Mouse (Mus musculus) kidney, adult 9 months (tissue): ENCODE data around the gene Ercc6.

Source experiments
- DNase-seq: peaks from one replicate; pipeline ENCODE4 v3.0.0; 2022

Ercc6 gene

DNA sequence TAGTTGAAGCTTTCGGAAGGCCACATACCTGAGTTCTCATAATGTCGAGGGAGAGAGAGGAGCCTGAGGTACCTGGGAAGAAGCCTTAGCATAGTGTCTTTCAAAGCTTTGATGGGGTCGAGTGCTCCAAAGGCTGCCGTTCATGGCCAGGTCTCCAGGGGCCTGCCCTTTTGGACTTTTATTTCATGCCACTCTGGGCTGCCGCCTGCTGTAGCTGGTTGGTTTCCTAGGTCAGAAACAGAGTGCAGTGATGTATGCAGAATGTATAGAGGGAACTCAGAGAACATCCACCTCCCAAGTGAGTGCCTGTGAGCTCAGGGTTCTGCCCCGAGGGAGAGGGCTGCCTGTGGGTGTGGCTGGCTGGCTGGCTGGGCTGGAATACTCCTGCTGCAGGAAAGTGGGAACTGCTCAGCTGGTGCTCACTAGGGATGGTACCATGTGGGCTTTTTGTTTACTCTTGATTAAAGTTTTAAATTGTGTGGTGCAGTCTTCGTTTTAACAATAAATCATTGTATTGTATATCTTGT is 7.1 kb downstream of the Ercc6 start:
- DNase-seq, result peak; percentile 24

DNA sequence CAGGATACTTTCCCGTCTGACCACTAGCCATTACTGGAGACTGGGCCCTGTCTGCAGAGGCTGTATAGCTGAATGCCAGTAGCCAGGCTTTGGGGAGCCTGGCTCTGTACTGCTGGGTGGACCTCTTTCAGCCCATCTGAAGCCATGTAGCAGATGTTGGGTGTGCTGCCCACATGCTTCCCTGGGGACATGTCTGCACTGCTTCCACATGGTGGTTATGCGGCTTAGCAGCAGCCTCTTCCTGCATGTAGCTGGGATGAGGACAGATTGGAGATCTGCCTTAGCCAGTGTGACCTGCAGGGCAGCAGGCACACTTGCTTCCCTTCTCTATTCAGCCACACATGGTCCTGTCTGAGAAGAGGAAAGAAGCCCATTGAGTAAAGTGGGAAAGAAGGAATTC is 9.0 kb downstream of the Ercc6 start:
- no peak for DNase-seq

DNA sequence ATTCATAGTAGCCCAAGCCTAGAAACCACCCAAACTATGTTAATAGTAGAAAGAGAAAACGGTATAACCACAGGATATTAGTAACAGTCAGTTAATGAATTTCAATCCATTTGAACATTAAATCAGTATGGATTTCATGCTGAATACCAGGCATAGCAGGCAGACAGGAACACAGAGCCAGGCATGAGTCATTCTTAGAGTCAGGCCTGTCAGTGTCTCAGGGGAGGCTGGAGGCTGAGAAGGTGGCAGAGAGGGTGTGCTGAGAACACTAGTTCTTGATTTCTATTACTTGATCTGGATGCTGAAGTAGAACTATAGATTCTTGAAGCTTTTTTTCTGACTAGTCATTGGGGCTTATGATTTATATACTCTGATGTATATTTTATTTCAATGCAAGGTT is 10.8 kb downstream of the Ercc6 start:
- no peak for DNase-seq

DNA sequence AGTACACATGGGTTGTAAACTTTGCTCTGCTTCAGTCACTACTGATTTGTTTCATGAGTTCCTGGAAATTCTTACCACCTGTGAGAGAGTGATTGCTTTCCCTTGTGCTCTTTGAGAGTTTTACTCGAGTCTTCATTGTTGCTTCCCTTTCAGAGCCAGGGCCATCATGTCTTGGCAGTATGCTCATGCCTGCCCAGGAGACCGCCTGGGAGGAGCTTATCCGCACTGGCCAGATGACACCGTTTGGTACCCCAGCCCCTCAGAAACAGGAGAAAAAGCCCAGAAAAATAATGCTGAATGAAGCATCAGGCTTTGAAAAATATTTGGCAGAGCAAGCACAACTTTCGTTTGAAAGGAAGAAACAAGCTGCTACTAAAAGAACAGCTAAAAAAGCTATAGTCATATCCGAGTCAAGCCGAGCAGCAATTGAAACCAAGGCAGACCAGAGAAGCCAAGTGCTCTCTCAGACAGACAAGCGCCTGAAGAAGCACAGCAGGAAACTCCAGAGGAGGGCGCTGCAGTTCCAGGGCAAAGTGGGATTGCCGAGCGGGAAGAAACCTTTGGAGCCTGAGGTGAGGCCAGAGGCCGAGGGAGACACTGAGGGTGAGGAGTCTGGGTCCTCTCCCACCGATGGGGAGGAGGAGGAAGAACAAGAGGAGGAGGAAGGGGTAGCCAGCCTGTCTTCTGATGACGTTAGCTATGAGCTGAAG is 12.8 kb downstream of the Ercc6 start:
- no peak for DNase-seq

DNA sequence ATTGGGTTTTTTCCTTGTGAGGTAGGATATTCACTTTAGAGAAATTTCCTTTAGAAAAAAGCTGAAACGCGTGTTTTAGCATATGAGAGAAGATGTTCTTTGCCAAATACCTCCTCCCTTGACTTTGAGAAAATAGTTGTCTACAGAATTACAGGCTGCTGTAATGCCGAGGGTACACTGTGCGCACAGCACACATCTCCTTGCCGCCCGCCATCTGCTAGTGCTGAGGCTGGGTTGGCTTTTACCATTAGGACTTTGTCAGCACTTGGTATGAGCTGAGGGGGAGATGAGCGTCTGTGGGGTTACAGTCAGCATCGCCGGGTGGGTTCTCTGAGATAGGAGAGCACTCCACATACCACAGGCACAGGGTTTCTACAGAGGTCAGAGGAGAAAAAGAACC is 13.9 kb downstream of the Ercc6 start:
- no peak for DNase-seq

DNA sequence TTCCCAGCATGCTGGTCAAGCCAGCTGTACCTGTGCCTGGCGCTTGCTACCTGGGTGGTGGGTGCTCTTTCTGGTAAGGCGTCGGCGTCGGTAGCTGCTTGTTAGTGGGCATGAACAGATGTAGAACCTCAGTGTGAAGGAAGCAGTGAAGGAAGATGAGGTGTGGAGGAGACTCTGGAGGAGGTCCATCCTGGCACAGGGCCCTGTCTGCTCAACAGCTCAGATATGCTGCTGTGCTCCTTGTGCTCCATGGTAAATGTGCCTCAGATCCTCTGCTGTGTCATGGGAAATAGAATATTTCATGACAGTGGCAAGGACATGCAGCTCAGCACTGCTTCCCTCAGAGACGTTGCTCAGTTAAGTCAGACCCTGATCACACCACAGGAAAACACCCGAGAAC is 15.7 kb downstream of the Ercc6 start:
- no peak for DNase-seq

DNA sequence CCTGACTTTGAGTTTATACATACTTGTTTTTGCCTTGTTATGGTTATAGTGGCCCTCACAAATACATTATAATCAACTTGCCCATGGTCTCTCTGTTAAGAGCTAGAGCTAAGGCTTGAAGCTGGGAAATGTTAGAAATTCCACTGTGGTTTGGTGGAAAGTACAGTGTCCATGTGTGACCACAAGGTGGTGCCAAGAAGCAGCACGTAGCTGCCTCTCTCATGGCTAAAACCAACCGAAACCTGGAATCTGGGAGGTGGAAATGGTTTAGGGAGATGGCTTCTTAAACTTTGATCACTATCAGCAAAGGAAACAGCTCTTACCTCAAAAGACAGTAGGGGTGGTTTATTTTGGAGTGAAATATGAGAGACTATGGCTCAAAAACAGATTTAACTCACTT is 17.6 kb downstream of the Ercc6 start:
- peak; percentile 48 for DNase-seq

DNA sequence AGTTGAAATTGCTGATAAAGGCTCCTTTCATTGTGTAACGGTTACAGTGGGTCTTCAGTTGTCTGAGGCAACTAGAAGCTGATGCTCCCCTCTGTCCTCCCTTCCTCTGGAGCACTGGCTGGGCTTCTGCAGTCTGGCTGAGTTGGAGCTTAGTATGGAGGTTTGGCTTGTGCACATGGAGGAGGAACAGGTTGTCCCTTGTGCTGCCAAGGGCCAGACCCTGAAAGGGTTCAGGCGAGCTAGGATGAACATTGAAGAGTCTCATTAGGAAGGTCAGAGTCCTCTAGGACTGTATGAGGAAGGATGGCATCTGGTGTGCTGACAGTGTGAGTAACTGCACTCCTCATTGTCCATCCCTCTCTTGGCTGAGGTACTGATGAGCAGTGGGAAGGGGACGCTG is 18.1 kb downstream of the Ercc6 start:
- peak; percentile 21 for DNase-seq

DNA sequence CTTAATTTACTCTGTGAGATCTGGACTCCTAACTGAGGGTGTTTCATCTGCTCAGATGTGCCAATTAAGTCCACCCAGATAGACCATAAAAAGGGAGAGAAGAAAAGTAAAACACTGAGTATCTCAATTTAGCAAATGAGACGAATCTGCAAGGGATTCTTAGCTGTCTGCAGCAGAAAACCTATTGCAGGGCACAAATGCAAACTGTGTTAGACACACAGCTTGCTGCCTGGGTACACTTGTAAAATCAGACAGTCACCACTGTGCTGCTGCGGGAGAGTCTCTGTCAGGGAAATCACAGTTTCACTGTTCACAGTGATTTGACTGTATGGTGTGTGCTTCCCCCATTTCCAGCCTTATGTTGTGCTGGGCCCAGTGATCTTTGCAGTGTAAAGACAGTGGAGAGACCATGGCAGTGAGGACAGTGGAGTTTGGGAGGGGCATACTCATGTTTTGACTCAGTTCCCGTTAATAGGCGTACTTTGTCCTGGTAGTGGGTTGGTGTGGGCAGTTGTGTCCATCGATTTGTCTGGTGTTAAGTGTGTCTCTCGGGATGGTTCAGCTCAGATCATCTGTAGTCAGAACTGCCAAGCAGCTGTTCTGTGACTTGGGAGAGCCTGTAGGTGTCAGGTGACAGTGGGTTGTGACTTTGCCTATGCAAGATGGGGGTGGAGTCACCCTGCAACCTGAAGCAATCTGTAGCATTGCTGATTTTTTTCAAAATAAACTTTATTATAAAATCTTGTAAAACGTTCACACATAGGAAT is 19.2 kb downstream of the Ercc6 start:
- no peak for DNase-seq

DNA sequence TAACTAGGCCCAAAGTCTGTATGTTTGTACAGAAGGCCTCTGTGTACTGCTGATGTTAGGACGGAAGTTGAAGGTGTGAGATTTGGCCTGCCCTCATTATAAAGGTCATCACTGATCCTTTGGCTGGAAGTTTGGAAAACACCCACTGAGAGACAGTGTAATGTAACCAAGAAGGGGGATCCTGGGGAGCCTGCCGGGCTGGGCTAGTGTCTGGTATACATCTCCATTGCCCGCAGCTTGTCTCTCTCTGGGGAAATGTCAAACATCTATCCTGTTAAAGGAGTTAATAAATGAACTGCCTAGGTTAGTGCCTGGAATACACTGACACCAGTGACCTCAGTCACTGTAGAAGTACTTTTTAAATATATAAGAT is 19.8 kb downstream of the Ercc6 start:
- no peak for DNase-seq

DNA sequence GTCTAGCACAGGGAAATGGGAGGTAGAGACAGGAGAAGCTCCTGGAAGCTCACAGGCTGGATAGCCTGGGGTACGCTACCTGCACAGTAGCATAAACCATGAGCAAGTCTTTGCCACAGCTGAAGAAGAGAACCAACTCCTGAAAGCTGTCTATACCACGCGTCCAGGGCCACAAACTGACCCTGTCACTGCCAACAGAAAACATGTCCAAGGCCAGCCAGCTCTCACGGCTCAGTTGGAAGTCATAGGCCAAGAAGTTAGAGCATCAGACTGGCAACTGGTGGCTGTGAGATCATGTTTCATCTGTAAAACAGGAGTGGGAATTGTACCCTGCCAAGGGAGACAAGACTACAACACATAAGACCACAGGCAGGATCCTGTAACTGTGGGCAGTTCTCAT is 20.3 kb downstream of the Ercc6 start:
- DNase-seq, result no peak

DNA sequence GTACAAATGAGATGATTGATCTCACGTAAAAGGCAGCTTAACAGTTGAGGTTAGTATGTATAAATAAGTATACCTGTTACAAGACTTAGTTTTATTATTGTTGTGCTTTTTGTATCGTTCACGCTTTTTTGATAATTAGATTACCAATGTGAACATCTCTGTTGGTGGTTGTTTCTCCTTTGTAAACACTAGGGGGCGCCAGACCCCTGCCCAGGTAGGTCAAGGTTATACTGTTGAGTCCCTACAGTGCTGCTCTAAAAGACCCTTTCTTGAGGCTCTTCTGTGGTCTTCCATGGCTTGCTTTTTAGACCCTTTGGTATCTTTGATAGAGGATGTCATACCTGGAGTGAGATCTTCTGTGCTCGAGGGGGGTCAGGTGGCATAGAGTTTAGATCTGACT is 20.8 kb downstream of the Ercc6 start:
- no peak for DNase-seq

DNA sequence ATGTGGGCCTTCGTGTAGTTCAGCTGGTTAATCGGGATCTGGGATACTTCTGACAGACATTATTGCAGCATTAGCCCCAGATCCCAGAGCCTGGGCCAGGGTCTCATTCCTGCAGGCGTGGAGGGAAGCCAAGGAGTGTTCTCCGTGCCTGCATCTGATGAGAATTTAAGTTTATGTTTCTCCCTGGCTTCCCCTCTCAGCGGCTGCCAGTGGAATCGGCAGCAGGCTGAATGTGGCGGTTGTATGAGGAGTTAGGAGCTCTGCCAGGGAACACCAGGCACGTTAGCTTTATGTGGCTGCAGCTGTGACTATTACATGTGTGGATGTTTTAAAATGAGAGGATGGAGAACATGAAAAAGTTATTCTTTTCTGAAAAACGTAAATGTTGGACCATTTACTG is 23.4 kb downstream of the Ercc6 start:
- DNase-seq, result no peak

DNA sequence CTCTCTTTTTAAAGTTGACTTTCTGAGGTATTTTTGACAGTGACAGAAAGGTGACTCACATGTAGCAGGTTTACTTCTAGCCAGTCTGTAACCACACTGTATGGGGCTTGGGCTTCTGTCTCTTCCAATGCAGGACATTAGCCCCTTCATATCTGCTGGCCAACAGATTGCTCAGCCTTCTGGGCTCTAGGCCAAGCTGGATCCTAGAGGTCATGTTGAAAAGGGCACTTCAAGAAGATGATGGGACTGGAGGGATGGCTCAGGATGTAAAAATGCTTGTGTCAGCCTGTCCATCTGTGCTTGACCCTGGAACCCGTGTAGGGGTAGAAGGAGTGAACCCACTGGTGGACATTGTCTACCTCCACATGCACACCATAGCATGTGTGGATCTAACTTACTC is 24.8 kb downstream of the Ercc6 start:
- DNase-seq, result no peak

DNA sequence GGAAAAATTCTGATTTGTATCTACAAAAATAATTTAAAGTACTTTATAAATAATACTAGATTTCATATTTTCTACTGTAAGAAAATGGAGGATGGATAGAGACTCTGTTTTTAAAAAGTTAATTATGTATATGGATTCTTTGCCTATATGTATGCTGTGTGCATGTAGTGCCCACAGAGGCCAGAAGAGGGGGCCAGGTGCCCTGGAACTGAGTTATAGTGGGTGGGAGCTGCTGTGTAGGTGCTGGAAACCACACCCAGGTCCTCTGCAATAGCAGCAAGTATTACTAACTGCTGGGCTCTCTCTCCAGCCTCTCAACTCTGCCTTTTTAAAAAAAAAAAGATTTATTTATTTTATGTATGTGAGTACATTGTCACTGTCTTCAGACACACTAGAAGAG is 29.8 kb downstream of the Ercc6 start:
- DNase-seq, result no peak

DNA sequence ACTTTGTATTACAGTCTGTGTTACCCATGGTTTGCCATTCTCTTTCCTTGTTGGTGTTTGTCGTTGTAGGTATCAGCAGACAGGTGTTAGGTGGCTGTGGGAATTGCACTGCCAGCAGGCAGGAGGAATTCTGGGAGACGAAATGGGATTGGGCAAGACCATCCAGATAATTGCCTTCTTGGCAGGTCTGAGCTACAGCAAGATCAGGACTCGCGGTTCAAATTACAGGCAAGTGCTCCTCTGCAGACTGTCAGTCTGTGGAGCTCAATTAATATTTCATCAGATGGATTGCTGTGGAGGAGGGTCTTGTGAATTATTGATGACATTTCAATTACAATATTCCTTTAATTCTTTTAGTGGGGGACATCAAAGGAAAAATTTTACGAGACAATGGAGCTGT is 33.4 kb downstream of the Ercc6 start:
- DNase-seq, result no peak

DNA sequence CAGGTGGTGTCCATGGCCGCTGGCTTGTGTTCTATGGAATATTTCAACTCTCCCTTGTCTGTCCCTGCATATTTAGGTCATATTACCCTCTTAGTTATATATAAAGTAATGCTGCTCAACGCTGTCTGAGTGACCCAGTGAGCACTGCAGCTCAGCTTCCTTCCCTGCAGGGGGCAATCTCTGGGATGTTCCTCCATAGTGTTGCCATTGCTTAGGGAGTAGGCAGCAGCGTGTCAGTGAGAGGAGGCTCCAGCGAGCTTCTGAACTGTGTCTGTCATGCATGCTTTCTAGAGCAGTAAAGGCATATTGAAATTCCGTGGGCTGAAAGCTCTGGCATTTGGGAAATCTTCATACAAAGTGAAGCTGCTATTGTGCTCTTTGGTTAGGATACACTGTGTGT is 38.5 kb downstream of the Ercc6 start:
- DNase-seq, result no peak

DNA sequence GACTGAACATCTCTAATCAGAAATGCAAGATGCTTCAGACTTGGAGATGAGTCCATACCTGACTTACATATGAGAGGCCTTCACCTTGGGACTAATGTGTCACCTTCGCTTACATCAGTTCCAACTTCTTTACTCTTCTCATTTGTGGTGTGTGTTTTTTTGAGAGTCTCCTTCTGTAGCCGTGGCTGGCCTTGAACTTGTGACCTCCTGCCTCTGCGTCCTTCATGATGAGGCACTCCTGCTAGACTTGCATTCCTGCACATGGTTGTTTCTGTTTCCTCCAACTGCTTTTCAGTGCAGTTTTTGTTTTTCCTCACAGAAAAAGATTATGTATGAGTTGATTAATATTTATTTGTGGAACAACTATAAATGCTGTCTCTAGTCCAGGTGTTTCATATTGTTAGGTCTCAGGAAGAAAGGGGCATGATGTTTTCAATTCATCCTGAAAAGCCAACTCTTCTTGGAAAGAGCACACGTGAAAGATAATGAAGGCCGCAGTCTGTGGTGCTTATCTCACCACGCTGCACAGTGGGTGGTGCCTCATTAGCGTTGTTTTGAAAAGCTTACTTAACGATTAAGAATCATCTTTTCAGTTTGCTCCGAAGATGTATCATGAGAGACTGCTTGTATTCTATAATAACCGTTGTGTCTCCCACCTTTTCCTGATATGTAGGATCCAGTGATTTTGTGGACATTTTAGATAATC is 40.0 kb downstream of the Ercc6 start:
- DNase-seq, result no peak

DNA sequence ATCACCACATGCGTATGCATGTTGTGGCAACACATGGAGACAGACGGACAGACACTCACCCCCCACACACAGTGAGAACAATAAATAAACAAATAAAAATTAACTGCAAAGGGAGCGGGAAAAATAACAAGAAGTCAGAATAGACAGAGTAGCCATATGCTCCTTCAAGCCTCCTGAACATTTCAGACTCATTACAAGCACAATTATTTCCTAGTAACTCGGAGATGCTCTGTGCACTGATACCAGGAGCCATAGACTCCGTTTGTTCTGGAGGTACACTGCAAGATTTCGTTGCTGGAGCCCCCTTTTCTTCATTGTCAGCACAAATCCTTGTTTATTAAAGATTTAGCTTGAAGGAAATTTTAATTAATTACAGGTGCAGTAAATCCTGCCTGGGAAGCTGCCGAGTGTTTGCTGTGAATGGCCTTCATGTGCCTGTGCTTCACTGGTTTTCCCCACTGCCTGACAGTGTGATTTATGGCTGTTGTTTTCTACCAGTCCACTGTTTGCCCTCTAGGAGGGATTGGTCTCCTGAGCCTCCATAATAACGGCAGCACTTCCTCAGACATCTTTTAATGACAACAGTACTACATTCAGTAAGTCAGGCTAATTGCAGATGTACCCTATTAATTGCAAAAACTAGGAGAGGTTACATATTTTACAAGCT is 41.7 kb downstream of the Ercc6 start:
- no peak for DNase-seq

DNA sequence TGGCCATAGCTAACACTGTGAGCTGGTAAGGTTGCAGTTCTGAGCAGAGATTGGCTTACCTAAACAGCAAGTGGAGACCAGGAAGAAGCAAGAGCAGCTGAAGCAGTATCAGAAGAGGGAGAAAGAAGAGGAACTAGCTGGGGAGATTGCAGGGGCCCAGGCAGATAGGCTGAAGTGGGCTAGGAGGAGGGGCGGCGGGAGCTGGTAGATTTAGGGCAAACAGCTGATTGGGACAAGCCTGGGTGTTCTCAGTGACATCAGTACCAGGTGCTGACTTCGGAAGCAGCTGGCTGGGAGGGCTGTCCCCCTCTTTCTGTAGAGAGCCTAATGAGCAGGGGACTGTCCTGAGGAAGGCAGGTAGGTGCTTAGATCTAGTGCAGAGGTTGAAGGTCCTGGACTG is 48.1 kb downstream of the Ercc6 start:
- DNase-seq, result no peak

DNA sequence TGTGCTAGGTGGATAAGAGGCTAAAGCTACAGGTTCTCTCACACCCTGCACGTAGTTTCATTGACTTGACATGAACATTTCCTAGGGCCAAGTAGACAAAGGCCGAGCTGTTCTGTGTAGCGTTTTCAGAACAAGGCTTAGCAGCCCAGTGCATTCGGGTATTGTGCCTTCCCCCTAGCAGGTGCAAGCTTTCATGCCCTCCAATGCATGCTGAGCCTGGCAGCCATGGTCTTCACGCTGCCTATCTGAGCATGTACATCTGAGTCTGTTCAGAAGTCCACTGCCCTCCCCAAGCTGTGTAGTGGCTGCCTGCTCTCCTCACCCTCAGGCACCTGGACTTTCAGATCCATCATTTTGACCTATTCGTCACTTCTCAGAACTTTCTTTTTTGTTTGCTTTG is 50.3 kb downstream of the Ercc6 start:
- no peak for DNase-seq

DNA sequence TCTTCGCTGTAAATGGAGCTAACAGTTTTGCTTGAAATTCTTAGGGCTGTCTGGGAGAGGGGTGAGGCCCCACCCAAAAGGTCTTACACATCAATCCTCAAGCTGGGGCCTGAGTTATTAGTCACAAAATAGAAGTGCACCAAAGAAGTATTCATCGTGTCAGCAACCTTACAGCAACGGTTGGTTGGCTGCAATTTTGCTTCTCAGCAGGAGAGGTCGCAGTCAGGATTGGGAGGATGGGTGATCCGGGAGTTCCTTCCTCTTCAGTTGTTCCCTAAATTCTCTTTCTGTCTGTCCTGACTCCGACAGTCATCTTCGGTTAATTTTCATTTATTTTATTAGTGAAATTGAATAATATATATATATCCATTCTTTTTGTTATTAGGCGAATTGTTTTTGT is 59.2 kb downstream of the Ercc6 start:
- DNase-seq, result no peak

DNA sequence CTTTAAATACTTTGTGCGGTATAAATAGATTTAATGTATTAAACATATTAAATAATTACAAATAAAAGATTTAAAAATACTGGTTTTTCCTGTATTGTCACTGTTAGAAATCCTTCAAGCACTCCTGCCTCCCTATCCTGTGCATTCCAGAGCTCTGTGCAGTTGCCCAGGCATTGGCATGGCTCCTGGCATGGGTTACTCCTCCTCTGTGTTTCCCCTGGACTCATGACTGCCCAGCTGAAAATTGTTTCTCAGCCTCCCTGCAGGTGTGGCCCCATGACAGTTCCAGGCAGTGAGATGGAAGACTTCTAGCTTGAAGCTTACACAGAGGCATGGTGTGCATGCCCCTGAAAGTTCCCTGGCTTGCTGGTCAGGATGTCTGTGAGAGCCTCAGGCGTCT is 65.1 kb downstream of the Ercc6 start:
- DNase-seq, result no peak

DNA sequence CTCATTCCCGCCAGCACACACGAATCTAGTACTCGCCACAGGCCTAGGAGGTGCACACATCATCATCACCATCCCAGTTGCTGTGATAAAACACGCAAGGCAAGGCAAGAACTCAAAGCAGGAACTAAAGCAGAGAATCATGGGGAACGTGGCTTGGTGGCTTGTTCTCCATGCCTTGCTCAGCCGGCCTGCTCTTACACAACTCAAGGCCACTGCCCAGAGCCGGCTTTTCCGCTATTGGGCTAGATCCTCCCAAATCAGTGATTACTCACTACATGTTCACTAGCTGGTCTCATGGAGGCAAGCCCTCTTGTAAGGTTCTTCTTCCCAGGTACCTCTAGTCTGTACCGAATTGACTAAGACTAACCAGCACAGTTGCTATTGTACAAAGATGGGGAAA is 70.4 kb downstream of the Ercc6 start:
- DNase-seq, result no peak
